Mouse (Mus musculus): ENCODE data around the gene Ppm1g.

- TF ChIP-seq CTCF (IDR thresholded peaks at IDR 0.05) = no peak
- no peak for TF ChIP-seq EP300 (IDR thresholded peaks at IDR 0.05)
Measured at GRCm38 (mm10) chr5:31226641-31227040, 6.2 kb upstream of the Ppm1g start.
